In the genomic region with DNA sequence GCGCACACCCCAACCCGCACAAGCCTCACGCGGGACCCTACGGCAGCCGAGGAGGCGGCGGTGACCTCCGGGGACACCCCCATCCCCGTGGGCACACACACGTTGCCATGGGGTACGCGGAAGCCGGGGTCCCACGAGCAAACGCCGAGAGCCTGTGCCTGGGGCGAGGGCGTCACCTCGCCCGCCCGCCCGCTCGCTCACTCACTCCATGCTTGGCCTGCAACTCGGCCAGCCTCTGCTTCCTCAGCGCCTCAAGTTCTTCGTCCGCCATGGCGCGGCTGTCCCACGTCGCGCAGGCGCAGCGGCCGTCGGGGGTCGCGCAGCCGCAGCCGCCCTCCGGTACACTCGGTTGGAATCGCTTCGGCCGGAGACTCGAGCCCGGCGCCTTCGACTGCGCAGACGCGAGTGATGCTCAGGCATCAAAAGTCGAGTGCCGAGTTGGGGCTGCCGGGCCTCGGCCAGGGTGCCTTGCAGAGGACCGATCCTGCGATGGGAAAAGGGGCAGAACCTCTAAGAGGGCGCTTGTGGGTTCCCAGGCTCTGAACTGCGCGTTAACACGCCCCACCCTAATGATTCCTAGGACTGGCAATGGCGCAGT, we compare ENCODE assay signal across 8 mouse cellular contexts. TPM values are rescaled to one million over a fixed set of nuclear protein-coding genes. Genes with fewer than 3 reads are reported as not detected.
A peak's percentile ranks its signal among the peaks of the same experiment; 100 is the strongest.
DNase-seq lines count a peak whose midpoint lies in the region; ATAC-seq and TF ChIP-seq lines count a peak whose summit lies in the region.

Gene Pdcd5, minus strand, starts transcription at position 421 of the 598 bp plus-strand sequence.

- H3K9ac ChIP-seq in kidney, embryonic 14.5 days (ENCODE audit: low read depth, low read length) = peak within 1 kb of the TSS; percentile 90
- peak within 1 kb of the TSS; percentile 89 for H3K9ac ChIP-seq in limb, embryonic 15.5 days

- H3K27ac ChIP-seq in bone marrow macrophage, adult 2 months (ENCODE audit: insufficient read depth, low read depth, low read length) = no peak within 1 kb of the TSS
- H3K27ac ChIP-seq in embryonic fibroblast, embryonic 13.5 days (ENCODE audit: insufficient read depth, low read length) = no peak within 1 kb of the TSS
- peak within 1 kb of the TSS; percentile 66 for H3K27ac ChIP-seq in kidney, embryonic 14.5 days (ENCODE audit: low read depth, low read length)
- H3K27ac ChIP-seq in limb, embryonic 15.5 days = peak within 1 kb of the TSS; percentile 88

- WGBS in kidney, embryonic 14.5 days = 1% methylated on average over 55 of the region's 64 CpGs
- WGBS in limb, embryonic 15.5 days = under 1% methylated on average over 64 of the region's 64 CpGs

- DNase-seq in A20 (ENCODE audit: low read depth, low spot score) = peak; percentile 98
- DNase-seq in heart, adult 9 months (ENCODE audit: low spot score in 2 of 2) = peak; percentile 96
- peak; percentile 88 to 94 for DNase-seq in monocyte, adult 2 months (ENCODE audit: low read depth in 1 of 2, low spot score in 2 of 2)
- DNase-seq in spleen, postnatal 36 days (ENCODE audit: low spot score in 2 of 2) = peak; percentile 93 to 94

- peak within 1 kb of the TSS; percentile 83 for H3K4me3 ChIP-seq in bone marrow macrophage, adult 2 months (ENCODE audit: insufficient read depth, low read length)
- peak within 1 kb of the TSS; percentile 86 for H3K4me3 ChIP-seq in embryonic fibroblast, embryonic 13.5 days (ENCODE audit: insufficient read depth, low read length)
- H3K4me3 ChIP-seq in kidney, embryonic 14.5 days (ENCODE audit: low read length) = peak within 1 kb of the TSS; percentile 99
- peak within 1 kb of the TSS; percentile 87 for H3K4me3 ChIP-seq in limb, embryonic 15.5 days

- no peaks in the 10 kb centered on the region for H3K27me3 ChIP-seq in kidney, embryonic 14.5 days (ENCODE audit: control insufficient read depth, insufficient read depth, low read length)
- H3K27me3 ChIP-seq in limb, embryonic 15.5 days = no peaks in the 10 kb centered on the region

- peaks cover 35% of the 10 kb centered on the region for H3K36me3 ChIP-seq in kidney, embryonic 14.5 days (ENCODE audit: control insufficient read depth, insufficient read depth, low read length)
- peaks cover 29% of the 10 kb centered on the region for H3K36me3 ChIP-seq in limb, embryonic 15.5 days

- no peak for TF ChIP-seq CTCF in bone marrow macrophage, adult 2 months (IDR thresholded peaks at IDR 0.05; ENCODE audit: low read depth, low read length)
- TF ChIP-seq CTCF in embryonic fibroblast, embryonic 13.5 days (IDR thresholded peaks at IDR 0.05; ENCODE audit: borderline replicate concordance, insufficient read depth, low read length) = no peak

- no peak for TF ChIP-seq POLR2A in bone marrow macrophage, adult 2 months (IDR thresholded peaks at IDR 0.05; ENCODE audit: borderline replicate concordance, low read depth, low read length)
- peak; percentile 58 for TF ChIP-seq POLR2A in embryonic fibroblast, embryonic 13.5 days (IDR thresholded peaks at IDR 0.05; ENCODE audit: low read depth, low read length)

- peak; percentile 86 for ATAC-seq in kidney, embryonic 14.5 days (ENCODE audit: low FRiP score, low TSS enrichment)
- ATAC-seq in limb, embryonic 15.5 days (ENCODE audit: insufficient number of reproducible peaks, low FRiP score, low TSS enrichment, low read depth) = peak; percentile 84

- 0 out of 2 replicates have a peak, but pooled peaks cover 5% of the 10 kb centered on the region for H3K9me3 ChIP-seq in kidney, embryonic 14.5 days (ENCODE audit: control insufficient read depth, low read length)
- 0 out of 2 replicates have a peak, but pooled peaks cover 3% of the 10 kb centered on the region for H3K9me3 ChIP-seq in limb, embryonic 15.5 days

- H3K4me2 ChIP-seq in kidney, embryonic 14.5 days (replicated peaks; ENCODE audit: low read depth, low read length) = peak within 1 kb of the TSS; percentile 65
- peak within 1 kb of the TSS; percentile 61 for H3K4me2 ChIP-seq in limb, embryonic 15.5 days

- H3K4me1 ChIP-seq in bone marrow macrophage, adult 2 months (ENCODE audit: control insufficient read depth, insufficient read depth, low read length) = no peaks in the 10 kb centered on the region
- H3K4me1 ChIP-seq in embryonic fibroblast, embryonic 13.5 days (ENCODE audit: control insufficient read depth, insufficient read depth, low read length) = no peaks in the 10 kb centered on the region
- no peaks in the 10 kb centered on the region; the same call in 1 of the 2 replicates for H3K4me1 ChIP-seq in kidney, embryonic 14.5 days (ENCODE audit: control insufficient read depth, insufficient read depth, low read length)
- peaks cover 7% of the 10 kb centered on the region; the same call in 1 of the 2 replicates for H3K4me1 ChIP-seq in limb, embryonic 15.5 days

RNA-seq across cellular contexts. Expression of gene Pdcd5, which starts in this region (rescaled TPM):
- 56.2 and 68.9 TPM in 2 replicates for polyA plus RNA-seq in bone marrow macrophage, adult 2 months (2012; ENCODE audit: insufficient read depth, insufficient read length, missing spikeins)
- polyA plus RNA-seq in embryonic fibroblast, embryonic 13.5 days (2011; ENCODE audit: insufficient read length, low read depth, missing spikeins) = 109 and 118 TPM in 2 replicates
- polyA plus RNA-seq in kidney, embryonic 14.5 days (2014; fragmentation: Nextera tagmentation; extraction: Ambion mirVana) = 288 and 371 TPM in 2 replicates
- polyA plus RNA-seq in limb, embryonic 15.5 days (2015; fragmentation: Nextera tagmentation; extraction: Ambion mirVana) = 222 and 241 TPM in 2 replicates

Comparison
In these comparisons a context has a peak if more than half of its experiments do, and no peak if none do; other contexts are left out.
1. H3K27ac ChIP-seq: peak in kidney, embryonic 14.5 days (single experiment) and limb, embryonic 15.5 days (single experiment); none in bone marrow macrophage, adult 2 months (single experiment) and embryonic fibroblast, embryonic 13.5 days (single experiment).
2. Peak in every context shown above with its lines, with median percentiles within 50 percentile points of each other: DNase-seq and H3K4me3 ChIP-seq.